Mouse (Mus musculus): Measurements from ENCODE around the gene Spata31d1a.
"Not testable (repeated sequence)": the region's sequence is repeated elsewhere in the genome, so short reads cannot be mapped to it uniquely, and the experiment has no call there.

Spata31d1a gene

DNA sequence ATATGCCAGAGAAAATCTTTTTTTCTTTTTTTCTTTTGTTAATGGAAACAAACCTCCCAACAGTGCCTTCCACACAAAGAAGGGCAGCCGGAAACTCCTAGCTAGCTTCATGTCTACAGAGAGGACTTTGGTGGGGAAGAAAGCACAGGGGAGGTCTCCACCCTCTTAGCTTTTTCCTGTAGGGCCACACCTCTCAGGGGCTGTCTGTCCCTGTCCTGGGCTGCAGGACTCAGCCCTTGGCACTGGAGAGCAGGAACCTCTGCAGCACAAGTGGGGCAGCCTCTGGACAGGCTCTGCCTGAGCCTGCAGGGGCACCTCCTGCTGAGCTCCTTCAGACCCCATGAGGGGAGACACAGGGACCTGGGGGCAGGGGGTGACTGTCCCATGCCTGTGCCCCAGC, 10.0 kb downstream of the Spata31d1a start:
- not testable (repeated sequence) for DNase-seq (ENCODE audit: low spot score in 2 of 2)

DNA sequence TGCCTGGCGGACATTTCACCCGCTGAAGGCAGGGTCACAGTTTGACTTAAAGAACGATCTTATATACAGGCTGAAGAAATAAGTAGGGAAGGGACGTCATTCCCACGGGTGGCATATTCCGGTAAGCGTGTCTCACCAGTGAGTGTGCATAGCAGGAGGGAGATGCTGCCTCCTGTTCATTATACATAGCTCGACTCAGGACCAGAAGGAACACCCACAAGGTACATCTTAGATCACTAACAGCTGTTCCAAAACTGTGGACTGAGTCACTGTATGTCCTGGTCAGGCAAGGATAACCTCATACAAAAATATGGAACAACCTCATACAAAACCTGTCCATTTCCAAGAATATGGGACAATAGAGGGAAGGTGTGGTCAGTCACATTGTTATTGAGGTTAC, 11.0 kb downstream of the Spata31d1a start:
- DNase-seq (ENCODE audit: low spot score in 2 of 2) = no peak

DNA sequence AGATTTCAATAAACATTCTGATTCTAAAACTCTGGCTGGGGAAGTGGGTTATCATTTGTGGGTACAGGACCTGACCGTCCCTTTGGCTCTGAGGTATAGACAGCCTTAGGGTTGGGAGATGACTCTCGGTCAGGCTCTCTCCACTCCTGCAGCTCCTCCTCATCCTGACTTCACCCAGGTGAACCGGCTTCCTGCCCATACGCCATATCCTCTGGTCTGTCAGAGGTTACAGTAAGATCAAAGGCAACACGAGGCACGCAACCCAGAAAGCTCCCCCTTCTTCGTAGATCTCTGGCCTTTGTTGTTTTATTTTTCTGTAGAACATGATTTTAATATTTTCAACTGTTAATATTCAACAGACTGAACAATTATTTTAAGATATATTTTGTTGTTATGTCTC, 14.3 kb downstream of the Spata31d1a start:
- DNase-seq (ENCODE audit: low spot score in 2 of 2) = no peak

DNA sequence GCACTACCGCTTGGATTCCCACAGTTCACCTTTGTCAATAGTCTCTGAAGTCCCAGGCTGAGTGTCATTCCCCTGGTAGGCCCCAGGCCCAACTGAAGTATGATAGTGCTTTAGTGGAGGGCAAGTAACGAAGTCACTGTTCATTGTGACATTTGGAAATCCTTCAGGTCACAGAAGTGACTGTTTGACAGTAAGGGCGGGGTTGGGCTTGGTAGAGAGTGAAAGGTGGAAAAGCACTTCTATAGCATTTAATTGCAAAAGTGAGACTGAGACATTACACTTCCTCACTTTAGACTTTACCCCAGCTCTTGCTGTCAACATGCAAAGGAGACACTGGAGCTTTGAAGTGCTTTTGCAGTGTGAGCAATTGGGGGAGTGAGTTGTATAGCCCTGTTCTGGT, 16.1 kb downstream of the Spata31d1a start, which contains the start of gene 4921517D22Rik:
TSS of gene 4921517D22Rik (minus strand) at position 101 of the 400 bp plus-strand sequence.
- no peak for DNase-seq (ENCODE audit: low spot score in 2 of 2)

DNA sequence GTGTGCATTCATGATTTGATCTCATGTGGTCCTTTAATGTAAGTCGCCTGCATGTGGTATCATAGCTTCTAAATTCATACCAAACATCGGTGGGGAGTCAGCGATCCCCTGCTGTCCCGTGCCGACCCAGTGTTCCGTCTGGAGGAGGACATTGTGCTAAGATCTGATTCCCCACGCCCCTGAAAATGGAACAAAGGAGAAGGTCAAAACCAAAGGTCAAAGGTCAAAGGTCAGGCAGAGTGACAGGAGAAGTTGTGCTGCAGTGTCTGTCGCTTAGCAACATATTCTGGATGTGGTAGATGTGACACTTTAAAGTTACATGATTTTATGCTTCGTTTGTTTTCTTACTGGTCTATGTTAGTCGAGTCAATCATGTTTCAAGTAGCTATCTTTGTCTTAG, 18.7 kb downstream of the Spata31d1a start:
- no peak for DNase-seq (ENCODE audit: low spot score in 2 of 2)

DNA sequence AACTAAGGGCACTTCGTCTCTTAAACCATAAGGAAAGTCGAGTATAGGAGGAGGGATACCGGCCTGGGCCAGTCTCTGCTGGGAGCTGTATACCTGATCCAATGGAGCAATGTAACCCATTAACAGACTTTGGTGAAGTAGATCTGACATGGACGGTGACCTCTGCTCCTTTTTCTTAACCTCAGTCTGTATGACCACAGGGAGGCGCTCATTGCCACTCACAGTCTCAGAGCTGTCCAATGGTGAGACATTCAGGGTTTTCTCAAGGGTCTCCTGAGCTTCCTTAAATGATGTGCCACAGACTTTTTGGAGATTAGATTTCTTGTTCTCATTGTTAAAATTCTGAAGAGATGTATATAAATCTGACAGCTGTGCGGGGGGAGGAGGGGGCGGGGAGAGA, 19.6 kb downstream of the Spata31d1a start:
- no peak for DNase-seq (ENCODE audit: low spot score in 2 of 2)

DNA sequence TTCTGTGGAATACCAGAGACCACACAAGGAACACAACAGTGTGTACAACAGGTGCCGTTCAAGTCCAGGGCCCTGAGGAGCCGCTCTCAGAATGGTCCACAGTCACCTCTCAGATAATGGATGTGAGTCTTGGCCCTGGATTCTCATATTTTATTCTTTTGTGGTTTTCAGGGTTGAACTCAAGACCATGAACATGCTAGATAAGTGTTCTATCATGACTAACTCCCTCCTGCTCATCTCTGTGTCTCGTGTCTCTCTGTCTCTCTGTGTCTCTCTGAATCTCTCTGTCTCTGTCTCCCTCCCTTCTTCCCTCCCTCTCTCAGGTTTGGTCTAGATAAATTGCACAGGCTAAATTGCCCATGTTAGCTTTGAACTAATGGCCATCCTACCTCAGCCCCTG, 20.3 kb downstream of the Spata31d1a start:
- no peak for DNase-seq (ENCODE audit: low spot score in 2 of 2)

DNA sequence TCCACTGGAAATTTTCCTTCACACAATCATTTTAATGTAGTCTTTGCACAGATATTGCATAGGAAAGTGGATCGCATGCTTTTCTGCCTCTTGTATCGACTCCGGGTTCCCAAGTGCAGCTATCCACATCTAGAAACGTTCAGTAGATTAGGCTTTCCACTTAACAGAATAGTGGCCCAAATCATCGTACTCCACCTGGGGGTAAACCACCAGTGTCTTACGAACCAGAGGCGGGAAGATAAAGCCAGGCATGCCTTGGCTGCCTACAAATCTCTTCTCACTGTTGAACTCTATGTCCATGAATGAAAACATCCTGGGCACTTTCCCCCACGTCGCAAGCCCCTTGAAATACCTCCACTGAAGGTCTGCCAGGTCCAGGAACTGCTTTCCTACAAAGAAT, 20.8 kb downstream of the Spata31d1a start:
- DNase-seq (ENCODE audit: low spot score in 2 of 2) = no peak

DNA sequence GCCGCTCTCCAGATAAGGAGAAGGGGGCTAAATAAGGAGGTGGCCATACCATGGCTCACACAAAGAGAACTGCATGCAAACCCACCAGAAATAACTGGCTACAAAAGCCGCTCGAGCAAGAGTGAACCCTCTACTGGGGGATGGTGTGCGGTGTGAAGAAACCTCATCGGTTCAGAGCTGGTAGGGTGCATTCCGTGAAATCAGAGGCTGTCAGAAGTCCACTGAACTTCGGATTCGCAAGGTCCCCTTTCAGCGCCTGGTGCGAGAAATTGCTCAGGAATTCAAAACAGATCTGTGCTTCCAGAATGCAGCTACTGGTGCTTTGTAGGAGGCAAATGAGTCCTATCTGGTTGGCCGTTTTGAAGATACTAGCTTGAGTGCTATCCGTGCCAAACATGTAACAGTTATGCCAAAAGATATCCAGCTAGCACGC, 21.8 kb downstream of the Spata31d1a start:
- peak in 1 of 2 experiments; percentile 19 for DNase-seq (ENCODE audit: low spot score in 2 of 2)

DNA sequence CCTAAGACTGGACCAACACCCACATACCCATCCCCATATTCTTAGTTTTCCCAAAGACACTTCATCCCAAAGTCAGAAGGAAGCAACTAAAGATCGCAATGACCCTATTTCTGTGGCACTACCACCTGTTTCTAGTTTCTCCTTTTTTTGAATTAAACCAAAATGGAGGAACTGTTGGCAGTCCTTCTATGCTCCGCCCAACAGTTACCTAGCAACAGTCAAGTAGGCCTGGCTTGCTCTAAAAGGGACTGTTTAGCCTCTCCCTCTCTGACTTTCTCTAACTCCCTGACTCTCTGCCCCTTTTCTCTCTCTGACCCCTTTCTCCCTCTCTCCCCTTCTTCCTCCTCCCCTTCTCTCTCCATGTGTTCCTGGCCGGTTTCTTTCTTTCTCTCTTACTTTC, 24.9 kb downstream of the Spata31d1a start:
- no peak for DNase-seq (ENCODE audit: low spot score in 2 of 2)

DNA sequence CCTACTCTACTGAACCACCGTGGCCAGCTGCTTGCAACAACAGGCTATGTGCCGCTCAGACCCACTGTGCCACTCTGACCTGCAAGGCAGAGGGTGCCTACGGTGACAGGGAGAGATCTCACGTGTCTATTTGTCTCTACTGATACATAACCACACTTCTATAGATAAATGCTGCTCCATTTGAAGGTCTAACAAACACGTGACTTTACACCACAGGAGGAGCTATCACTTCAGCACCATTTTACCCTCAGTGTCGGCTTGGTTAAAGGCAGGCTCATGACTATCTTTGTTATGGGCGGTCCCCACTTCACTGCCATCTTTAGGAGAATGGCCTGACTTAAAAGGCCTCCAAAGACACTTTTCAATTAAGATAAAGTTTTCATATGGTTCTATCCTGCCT, 27.5 kb downstream of the Spata31d1a start:
- DNase-seq (ENCODE audit: low spot score in 2 of 2) = no peak

DNA sequence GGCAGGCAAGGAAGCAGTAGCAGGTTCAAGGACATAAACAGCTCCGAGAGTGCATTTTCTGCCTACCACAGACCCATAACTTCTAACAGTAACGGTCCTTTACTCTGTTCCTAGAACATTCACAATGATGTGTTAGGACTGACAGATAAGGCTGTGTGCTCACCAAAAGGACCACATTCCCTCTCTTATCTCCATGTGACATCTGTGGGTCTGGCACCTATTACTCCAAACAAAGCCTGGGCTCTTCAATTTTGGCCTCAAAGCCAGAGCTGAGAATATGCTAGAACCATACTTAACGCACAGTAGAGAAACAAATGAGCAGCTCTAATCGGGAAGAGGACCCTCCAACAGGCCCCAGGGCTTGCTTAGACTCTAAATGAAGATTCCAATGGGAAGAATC, 30.2 kb downstream of the Spata31d1a start:
- DNase-seq (ENCODE audit: low spot score in 2 of 2) = no peak

DNA sequence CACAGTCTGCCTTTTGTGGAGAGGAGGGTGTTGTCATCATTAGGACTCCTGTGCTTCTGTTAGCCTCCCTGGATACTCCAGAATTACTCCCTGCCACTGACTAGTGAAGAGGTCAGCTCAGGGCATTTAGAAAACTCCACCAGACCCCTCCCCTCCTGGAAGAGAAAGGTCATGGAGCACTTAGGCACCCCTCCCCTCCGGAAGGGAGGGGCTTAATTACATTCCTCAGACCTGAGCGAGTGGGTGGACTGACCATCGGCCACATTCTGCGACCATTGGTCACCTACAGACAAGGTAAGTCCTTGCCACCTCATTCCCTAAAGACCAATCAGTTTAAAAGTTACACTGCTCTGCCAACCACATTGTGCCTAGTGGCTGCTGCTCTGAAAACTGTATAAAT, 30.8 kb downstream of the Spata31d1a start:
- no peak for DNase-seq (ENCODE audit: low spot score in 2 of 2)

DNA sequence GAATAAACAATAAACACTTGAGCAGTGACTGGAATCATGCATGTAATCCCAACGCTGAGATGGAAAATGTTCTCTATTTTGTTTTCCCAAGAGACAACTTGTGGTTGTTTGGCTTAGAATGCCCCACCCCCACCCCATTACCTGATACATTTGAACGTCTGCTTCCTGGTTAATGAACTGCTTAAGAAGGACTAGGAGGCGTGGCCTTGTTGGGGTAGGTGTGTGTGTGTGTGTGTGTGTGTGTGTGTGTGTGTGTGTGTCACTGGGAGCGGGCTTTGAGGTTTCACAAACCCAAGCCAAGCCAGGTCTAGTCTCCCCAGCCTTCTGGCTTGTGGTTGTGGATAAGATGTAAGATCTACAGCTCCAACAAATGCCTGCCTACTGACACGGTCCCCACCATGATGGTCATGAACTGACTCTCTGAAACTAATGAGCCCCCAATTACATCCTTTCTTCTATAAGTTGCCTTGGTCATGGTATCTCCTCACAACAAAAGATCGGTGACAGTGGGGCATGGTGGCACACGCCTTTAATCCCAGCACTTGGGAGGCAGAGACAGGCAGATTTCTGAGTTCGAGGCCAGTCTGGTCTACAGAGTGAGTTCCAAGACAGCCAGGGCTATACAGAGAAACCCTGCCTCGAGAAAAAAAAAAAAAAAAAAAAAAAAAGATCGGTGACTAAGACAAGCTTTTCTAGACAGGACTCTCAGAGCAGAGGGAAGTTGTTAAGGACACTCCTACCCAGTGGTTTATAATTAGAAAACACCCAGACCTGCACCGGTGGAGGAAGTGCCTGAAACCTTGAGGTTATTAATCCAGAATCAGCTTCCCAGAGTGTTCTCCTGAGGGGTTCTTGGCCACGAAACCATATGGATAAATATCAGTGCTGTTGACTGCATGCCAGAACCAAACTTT, 33.6 kb downstream of the Spata31d1a start:
- no peak for DNase-seq (ENCODE audit: low spot score in 2 of 2)

DNA sequence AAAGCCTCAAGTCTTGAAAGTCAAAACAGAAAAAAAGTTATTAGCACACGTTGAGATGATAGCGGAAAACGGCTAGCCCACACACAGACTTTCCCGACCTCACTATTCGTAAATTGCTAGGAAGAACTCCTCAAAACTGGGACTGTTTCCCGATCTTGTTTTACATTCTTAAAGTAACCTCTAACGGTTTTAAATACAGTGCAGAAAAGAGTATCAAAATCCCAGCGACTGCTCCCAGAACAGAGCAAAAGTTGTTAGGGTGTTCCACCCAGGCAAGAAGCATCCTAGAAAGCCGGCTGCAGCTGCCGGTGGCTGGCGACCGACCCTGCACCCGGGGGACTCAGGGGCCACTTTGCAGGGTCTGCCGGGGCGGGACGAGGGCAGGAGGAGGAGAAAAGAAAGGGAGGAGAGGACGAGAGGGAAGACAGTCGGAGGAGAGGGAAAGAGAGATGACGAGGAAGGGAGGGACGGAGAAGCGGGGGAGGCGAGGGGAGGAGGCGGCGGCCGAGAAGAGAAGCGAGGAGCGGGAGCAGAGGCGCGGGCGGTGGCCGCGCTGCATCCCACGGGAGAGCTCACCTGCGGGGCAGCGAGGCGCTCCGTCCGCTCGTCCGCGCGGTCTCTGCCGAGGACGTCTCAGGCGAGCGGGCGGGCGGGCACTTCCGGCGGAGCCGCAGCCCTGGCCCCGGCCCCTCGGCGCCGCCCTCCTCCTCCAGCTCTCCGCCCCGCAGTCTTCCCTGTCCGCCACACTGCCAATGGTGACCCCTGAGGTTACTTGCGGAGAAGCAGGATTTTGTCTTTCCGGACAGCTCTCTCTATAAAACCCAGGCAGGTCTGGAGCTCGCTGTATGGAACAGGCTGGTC, 34.7 kb downstream of the Spata31d1a start, which contains the start of gene Golm1:
TSS of gene Golm1 (minus strand) at position 661 of the 861 bp plus-strand sequence.
- peak; percentile 38 to 52 for DNase-seq (ENCODE audit: low spot score in 2 of 2)

DNA sequence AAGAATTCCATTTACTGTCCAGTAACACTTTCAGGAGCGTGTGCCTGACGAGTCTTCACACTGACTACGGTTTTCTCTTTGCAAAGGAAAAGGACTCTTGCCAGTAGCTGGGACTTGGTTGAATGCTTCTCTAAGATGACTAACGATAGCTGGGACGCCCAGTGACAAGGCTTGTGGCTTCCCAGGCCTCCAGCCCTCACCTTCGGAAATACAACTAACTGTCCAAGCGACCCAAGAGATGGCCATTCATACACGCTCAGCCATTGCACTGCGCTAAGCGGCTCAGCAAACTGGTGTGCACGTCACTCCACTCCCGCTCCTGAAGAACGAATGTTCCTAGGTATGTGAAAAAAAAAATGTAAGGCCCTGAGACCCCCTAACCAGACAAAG, 35.4 kb downstream of the Spata31d1a start:
- no peak for DNase-seq (ENCODE audit: low spot score in 2 of 2)

DNA sequence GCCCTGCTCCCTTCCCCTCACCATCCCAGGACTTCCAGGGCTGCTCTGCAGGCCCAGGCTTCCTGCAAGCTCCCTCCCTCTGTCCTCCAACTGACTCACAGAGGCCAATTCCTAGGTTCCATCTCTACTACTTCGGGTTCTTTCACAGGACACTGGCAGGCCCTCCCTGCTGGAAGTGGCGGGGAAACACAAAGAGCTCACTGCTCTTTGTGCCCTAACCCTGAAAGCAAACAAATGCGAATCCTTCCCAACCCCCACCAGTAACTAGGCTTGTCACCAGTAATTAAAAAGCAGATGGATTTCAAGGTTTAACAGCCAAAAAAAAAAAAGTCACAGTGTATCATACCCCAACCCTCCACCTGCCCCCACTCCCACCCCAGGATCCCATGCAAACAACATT, 35.9 kb downstream of the Spata31d1a start:
- no peak for DNase-seq (ENCODE audit: low spot score in 2 of 2)

DNA sequence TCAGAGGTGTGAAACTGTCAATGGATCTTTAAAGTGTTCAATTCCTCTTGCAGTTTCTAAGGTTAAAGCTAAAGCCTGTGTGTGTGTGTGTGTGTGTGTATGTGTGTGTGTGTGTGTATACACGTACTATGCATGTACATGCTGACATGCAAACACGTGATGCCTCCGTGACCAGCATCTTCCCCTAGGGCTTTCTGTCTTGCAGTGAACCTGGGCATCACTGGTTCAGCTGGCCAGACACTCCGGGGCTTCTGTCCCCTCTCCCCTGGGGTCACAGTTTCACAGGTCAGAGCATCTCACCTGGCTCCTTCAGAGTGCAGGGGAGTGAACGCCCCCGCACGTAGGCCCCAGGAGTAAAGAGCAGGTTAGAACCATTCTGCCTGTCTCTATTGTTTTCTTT, 36.5 kb downstream of the Spata31d1a start:
- no peak for DNase-seq (ENCODE audit: low spot score in 2 of 2)

DNA sequence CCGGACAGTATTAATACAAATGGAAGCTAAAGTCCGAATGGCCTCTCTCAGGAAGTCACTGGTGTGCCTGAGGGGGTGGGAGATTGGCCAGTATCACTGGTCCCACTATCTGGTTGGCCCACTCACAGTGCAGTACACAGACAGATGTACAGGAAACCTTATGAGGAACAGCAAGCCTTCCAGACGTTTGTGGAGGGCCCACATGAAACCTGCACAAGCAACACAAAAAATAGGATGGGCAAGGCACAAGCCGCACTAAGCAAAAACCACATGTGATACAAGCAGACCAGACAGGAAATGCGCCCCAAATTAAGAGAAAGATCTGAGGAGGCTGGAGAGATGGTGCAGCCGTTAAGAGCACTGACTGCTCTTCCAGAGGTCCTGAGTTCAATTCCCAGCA, 37.9 kb downstream of the Spata31d1a start:
- DNase-seq (ENCODE audit: low spot score in 2 of 2) = no peak

DNA sequence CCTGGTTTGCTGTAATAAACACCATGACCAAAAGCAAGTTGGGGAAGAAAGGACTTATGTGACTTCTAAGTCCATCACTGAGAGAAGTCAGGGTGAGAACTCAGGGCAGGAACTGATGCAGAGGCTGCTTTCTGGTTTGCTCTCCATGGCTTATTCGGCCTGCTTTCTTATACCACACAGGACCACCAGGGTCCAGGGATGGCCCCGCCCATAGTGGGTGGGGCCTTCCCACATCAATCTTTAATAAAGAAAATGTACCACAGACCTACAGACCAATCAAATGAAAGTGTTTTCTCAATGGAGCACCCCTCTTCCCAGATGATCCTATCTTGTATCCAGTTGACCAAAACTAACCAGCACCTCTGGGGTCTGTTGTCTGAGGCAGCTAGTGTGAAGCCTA, 38.6 kb downstream of the Spata31d1a start:
- no peak for DNase-seq (ENCODE audit: low spot score in 2 of 2)

DNA sequence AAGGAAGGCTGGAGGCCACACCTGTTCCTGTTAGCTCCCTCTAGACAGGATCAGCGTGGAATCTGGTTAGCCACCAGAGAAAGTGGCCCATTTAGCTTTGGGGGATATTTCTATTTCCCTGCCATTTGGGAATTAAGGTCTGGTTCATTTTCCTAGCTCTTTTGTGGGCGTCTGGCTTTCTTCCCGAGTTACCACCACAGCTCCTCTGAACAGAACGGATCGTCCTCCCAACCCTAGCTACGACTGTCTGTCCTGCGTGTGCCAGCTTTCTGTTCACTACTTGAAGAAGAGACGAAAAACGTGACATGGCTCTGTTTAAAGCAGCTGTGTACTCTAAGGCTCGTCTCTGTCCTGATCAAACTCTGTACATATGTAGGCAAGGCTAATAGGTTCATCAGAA, 40.2 kb downstream of the Spata31d1a start:
- DNase-seq (ENCODE audit: low spot score in 2 of 2) = no peak

DNA sequence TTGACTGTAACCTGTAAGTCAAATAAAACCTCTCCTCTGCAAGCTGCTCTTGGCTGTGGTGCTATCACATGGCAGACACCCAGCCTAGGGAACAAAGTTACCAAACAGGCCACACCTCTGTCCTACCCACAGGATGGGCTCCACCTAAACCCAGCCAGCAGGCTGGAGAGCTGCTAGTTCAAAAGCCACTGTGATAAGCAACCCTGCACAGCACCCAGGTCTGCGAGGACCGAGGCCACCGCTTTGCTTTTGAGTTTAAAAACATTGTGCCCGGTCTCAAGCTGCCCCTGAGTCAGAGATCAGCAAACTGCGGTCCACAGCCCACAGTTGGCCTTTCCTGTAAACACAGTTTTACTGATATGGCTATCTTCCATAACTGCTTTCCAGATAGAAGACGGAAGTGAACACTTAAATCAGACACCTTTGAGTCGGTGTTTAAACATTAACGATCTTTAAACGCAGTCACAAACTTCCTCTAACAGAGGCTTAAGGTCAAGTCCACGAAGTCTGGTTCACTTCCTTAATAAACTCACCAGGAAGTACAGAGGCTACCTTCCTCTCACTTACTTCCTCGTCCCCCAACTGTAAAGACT, 41.5 kb downstream of the Spata31d1a start:
- DNase-seq (ENCODE audit: low spot score in 2 of 2) = peak; percentile 46 to 63

Measured in heart, adult 9 months (tissue).